Mouse (Mus musculus) frontal cortex, postnatal 10 days (tissue): ENCODE results near the gene Ntrk3.

Experiments
- DNase-seq, 2 experiments: peaks; one replicate each; pipeline ENCODE4 v3.0.0; 2022; ENCODE audit warnings: low spot score in 2 of 2, mixed read lengths in 1 of 2

The Ntrk3 gene

GRCm38 (mm10) chr7:78443373-78444036 is 294.3 kb downstream of the Ntrk3 start:
- no peak for DNase-seq

GRCm38 (mm10) chr7:78441706-78442105 is 296.1 kb downstream of the Ntrk3 start:
- no peak for DNase-seq

- no peak for DNase-seq
Observed at GRCm38 (mm10) chr7:78440896-78441295, 296.9 kb downstream of the Ntrk3 start.

- DNase-seq = no peak
Observed at GRCm38 (mm10) chr7:78440476-78440875, 297.3 kb downstream of the Ntrk3 start.

- peak in 1 of 2 experiments; percentile 33 for DNase-seq
Observed at GRCm38 (mm10) chr7:78439361-78440120, 298.3 kb downstream of the Ntrk3 start.

GRCm38 (mm10) chr7:78433617-78434144 is 304.1 kb downstream of the Ntrk3 start:
- DNase-seq = no peak

- DNase-seq = no peak
Observed at GRCm38 (mm10) chr7:78431611-78432010, 306.2 kb downstream of the Ntrk3 start.

- no peak for DNase-seq
Observed at GRCm38 (mm10) chr7:78412172-78412571, 325.6 kb downstream of the Ntrk3 start.

- DNase-seq = no peak
Observed at GRCm38 (mm10) chr7:78409970-78410369, 327.8 kb downstream of the Ntrk3 start.

GRCm38 (mm10) chr7:78406641-78407291 is 331.0 kb downstream of the Ntrk3 start:
- no peak for DNase-seq

- no peak for DNase-seq
Observed at GRCm38 (mm10) chr7:78404481-78404880, 333.3 kb downstream of the Ntrk3 start.

- no peak for DNase-seq
Observed at GRCm38 (mm10) chr7:78402495-78402894, 335.3 kb downstream of the Ntrk3 start.

- DNase-seq = no peak
Observed at GRCm38 (mm10) chr7:78400219-78400618, 337.6 kb downstream of the Ntrk3 start.

- DNase-seq = no peak
Observed at GRCm38 (mm10) chr7:78398377-78398776, 339.4 kb downstream of the Ntrk3 start.

- DNase-seq = no peak
Observed at GRCm38 (mm10) chr7:78397215-78397614, 340.6 kb downstream of the Ntrk3 start.

- DNase-seq = no peak
Observed at GRCm38 (mm10) chr7:78390019-78390418, 347.8 kb downstream of the Ntrk3 start.

- no peak for DNase-seq
Observed at GRCm38 (mm10) chr7:78388101-78388500, 349.7 kb downstream of the Ntrk3 start.

GRCm38 (mm10) chr7:78385971-78386370 is 351.8 kb downstream of the Ntrk3 start:
- DNase-seq = no peak

- DNase-seq = no peak
Observed at GRCm38 (mm10) chr7:78384111-78384510, 353.7 kb downstream of the Ntrk3 start.

- no peak for DNase-seq
Observed at GRCm38 (mm10) chr7:78382126-78382525, 355.7 kb downstream of the Ntrk3 start.

- no peak for DNase-seq
Observed at GRCm38 (mm10) chr7:78379784-78380183, 358.0 kb downstream of the Ntrk3 start.

- no peak for DNase-seq
Observed at GRCm38 (mm10) chr7:78378306-78378705, 359.5 kb downstream of the Ntrk3 start.
